Mouse (Mus musculus): ENCODE measurements around the gene Armc9.

DNA sequence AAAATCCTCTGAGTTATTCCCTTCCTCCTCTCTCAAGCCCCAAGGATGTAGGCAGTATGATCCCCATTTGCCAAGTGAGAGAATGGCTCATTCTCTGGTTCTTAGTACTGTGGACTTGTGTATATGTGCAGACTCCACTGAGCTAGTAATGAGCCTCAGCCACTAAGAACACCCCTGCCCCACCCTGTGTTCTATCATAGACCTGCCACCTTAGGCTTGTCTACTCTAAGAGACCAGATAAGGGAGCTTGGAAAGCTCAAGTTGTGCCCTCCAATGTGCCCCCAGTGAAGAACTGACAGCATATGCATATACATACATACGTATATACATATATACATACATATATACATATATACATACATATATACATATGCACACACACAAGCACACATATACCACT, 56.9 kb downstream of the Armc9 start:
- TF ChIP-seq GATA1 (IDR thresholded peaks at IDR 0.05; ENCODE audit: low read length) (no peak), TAL1 (IDR thresholded peaks at IDR 0.05; ENCODE audit: low read length) (peak; percentile 21; the same call in 1 of the 3 replicates)
